Mouse (Mus musculus): ENCODE data around the gene Celf2. TPM values are rescaled to one million over a fixed set of nuclear protein-coding genes. Genes with fewer than 3 reads are reported as not detected.

Gene Celf2
- total RNA-seq, 4 experiments from 2014 or later: 18.8 to 36.3 (median 25.9) TPM

DNA sequence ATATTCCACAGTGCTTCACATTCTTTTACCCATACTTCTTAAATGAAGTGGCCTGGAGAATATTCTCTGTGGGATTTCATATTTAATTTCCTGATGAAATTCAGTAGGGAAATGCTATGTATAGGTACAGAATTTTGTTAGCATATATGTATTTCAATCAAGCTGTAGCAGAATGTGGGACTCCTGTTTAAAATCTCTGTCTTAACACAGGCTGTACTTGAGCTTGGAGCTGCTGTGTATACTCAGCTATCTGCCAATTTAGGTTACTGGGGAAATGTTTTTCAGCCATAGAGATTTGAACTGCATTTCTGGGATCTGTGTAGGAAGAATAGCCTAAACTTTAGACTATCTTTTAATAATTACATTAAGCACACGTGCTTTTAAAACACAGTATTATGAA lies 330.2 kb downstream of the Celf2 start:
- no peak for DNase-seq

DNA sequence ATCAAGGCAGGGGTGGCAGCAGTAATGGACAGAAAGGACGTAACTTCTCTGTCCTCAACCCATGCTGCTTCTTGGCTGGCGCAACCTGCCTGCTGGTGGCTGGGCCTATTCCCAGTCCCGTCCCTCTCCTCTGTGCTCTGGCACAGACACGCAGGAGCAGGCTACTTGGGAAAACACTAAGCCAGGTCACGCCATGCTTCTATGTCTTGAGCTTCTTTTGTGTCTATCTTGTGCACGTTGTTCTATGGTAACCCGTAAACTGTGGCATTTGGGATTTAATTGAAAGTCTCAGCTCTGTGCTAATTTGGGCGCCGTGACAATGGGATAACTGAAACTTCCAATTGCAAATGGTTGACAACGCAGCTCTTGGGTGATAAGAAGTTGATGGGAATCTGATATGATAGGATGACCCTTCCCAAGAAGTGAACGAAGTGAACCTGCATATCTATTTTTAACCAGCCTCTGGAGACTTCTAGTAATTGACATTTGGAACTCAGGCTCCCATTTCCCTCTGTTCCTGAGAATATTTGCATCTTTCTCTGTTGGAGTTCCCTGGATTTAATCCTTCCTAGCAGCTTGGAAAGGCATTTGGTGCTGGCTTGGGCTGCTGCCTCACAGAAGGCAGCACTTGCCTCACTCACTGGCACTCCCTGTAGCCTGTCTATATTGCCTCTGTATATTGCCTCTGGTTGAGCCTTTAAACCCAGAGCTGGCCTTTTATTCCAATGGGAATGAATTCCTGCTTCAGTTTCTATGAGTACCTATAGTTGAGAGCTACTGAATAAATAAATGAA lies 335.9 kb downstream of the Celf2 start:
- DNase-seq: no peak

- DNase-seq: no peak
These were observed 338.2 kb downstream of the Celf2 start for GRCm38 (mm10) chr2:7171087-7171696.

DNA sequence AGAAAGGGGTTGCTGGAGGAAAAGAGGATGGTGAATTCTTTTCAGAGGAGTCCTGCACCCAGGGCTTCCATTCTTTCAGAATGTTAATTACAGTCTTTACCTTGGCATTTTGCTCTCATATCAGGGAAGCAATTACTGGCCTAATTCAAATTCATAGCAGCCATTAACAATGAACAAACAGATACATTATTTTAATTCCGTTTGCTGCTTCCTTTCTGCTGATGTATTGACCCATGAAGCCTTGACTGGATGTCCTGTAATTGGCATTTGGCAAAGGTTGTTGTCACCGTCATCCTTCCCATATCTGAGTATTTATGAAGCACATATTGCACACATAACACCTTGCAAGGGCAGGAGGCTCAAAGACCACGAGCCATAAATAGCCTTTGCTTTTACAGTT lies 343.6 kb downstream of the Celf2 start:
- DNase-seq: no peak

DNA sequence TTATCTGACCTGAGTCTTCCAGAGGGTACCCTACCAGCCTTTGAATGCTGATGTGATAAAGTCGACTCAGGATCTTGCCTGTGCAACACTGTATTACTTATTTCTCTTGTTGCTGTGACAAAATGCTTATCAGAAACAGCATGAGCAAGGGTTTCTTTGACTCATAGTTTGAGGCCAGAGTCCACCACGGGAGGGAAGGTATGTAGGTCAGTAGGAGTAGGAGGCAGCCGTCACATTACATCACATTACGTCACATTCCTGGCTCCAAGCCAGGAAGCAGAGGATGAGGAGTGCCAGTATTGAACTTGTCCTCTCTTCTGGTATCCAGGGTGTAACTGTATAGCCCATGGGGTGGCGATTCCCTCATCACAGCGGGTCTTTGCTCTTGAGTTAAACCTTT lies 349.3 kb downstream of the Celf2 start:
- DNase-seq: peak; percentile 3

GRCm38 (mm10) chr2:7147303-7147702 lies 362.1 kb downstream of the Celf2 start:
- no peak for DNase-seq

DNA sequence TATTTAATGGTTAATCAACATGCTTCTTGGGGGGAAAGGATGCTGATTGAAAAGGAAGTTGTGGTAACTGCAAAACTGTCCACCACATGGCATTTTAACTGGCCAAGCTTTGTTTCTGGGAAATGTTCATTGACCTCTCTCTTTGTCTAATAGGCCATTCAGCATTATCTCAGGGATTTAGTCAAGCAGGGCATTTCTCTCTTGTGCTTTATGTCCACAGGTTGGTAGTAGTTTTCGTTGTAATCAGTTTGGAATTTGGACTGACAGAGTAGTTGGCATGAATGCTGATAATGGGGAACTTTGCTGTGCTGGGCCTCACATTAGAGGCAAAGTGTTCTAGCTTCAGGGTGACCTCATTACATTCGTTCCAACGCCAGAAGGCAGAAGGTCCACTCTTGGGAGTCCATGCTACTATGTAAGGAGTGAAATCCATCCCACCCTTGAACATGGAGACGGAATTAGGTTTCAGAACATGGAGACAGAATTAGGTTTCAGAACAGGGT lies 363.8 kb downstream of the Celf2 start:
- no peak for DNase-seq

DNA sequence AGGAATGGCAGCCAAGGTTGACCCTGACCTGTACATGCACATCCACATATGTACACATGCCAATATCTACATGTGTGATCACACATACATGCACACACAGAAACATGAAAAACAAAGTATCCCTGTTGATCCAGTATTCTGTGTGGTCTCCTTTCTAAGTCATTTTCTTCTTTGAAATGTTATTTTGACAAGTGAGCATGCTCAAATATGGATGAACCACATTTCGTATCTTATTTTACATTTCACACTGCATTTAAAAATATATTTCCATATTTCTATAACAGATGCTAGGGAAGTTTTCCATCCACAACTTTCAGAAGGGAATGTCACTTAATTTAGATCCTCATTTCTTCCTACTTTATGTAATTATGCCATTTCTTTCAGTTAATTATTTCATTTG lies 364.5 kb downstream of the Celf2 start:
- DNase-seq: no peak

GRCm38 (mm10) chr2:7123366-7123765 lies 386.0 kb downstream of the Celf2 start:
- no peak for DNase-seq

DNA sequence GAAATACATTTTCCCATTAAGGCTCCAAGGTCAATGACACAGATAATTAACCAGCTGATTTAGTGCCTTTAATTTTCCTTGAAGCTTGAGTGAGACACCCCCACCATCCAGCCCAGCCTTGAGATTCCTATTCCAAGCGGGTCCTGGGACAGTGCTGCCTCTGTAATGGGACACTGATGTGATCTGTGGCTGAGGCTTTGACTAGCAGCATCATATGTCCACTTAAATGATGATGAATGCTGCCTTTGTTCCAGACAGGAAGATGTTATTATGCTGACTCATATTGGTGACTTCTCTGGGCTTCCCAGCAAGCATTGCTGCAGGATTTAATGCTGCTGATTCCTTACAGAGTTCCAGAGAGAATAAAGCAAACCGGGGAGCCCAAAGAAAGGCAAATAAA lies 393.6 kb downstream of the Celf2 start:
- DNase-seq: no peak

- DNase-seq: no peak
These were observed 394.2 kb downstream of the Celf2 start for GRCm38 (mm10) chr2:7115161-7115560.

DNA sequence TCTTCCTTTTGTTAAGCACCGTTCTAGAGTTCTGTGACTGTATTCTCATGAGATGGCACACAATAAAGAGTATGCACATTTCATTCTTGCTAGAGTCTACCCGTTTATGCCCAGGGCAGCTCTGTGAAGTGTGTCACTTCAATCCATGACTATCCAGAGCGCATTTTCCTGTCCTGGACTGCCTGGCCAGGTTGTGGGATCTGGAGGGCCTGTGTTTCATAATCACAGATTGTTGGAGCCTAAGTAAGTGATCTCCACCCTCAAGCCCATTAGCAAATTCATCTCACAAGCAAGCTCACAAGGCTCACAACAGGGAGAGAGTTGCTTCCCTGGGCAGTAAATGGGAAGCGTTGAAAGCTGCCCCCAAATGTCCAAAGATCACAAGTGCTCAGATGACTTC lies 395.6 kb downstream of the Celf2 start:
- no peak for DNase-seq

DNA sequence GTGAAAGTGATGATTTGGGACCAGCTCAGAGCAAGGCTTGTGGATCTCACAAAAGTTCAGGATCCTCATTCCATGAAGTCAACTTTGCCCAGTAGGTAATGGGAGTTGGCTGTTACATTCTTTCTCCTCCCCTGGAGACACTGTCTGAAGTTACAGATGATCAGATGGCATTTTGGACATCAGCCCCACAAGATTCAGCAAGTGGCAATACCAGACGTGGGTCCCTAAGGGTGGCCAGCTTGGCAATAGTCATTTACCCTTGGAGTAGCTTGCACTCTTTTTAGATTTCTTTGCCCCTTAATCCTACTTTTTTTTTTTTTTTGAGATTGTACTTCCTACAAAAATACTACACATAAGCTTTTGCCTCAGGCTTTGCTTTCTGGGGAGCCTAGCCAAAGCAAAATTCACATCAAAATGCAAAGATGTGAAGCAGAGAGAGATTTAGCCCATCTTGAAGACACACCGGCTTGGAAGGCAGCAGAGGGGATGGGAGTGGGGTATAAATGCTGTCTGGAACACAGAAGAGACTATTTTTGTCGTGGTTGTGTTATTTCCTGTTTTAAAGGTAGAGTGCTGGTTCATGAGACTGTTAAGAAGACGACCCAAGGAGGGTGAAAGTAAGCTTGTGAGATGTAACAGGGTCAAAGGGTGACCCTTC lies 397.1 kb downstream of the Celf2 start:
- no peak for DNase-seq

DNA sequence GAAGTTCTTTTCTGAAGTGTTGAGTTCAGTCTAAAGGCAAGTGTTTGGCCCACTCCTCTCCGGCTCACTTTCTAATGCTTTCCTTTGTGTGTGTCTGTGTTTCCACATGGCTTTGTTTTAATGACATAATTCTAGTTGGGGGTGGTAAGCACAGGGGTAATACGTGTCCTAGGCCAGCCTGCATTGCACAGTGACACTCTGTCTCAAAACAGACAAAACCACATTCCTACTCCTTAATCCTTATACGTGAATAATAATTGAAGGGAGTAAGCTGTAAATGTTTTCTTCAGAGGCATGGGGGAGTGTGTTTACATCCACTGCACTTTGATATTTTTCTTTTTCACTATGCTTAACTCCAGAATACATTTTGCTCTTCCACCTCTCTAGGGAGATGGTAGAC lies 415.9 kb downstream of the Celf2 start:
- no peak for DNase-seq

GRCm38 (mm10) chr2:7092641-7093040 lies 416.7 kb downstream of the Celf2 start:
- DNase-seq: no peak

- no peak for DNase-seq
These were observed 418.9 kb downstream of the Celf2 start for GRCm38 (mm10) chr2:7090496-7090895.

DNA sequence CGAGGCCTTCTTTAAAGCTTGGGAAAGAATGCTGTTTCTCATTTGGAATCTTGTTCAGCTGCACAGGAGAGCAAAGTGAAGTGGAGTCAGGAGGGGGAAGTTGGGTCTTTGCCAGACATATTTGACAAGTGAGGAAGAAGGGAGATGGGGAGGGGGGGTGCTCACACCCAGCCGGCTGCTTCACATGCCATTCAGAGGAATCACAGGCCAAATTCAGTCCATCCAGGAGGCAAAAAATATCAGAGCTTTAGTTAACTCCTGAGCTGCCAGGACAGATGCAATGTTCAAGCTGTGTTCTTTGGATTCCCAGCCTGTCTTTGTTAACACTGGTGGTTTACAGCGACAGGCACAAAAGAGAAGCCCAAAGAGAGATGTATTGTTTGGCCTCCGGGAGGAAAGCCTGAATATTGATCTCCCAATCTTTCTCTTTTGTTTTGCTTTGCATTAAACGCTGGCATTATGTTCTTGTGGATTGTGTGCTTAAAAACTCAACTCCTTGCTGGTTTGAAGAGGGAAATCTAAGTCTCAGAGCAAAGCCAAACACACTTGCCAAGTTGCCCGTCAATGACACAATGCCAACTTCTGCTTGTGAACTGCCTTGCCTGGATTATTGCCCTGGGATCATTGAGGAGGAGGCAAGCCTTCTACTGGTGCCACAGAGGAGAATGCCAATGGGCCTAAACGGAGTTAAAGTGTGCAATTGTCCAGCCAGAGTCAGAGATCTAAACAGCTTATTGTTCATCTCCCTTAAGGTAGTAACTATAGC lies 420.1 kb downstream of the Celf2 start:
- peak; percentile 4 for DNase-seq

DNA sequence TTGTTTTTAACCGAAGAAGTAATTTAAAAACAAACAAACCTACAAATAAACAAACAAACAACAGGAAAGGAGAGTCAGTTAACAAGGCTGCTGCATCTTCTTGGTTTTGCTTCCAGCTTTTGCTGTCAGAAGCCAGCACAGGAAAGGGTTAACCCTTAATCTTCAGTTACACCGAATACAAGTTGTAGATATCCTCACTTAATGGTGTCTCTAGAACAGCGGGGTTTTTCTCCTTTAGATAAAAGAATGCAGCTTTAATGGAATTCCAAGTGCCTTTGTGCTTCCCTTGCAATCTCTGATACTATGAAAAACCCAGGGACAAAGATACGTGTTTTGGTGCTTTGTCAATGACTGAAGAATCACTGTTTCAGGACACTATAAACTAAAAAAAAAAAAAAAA lies 420.8 kb downstream of the Celf2 start:
- no peak for DNase-seq

DNA sequence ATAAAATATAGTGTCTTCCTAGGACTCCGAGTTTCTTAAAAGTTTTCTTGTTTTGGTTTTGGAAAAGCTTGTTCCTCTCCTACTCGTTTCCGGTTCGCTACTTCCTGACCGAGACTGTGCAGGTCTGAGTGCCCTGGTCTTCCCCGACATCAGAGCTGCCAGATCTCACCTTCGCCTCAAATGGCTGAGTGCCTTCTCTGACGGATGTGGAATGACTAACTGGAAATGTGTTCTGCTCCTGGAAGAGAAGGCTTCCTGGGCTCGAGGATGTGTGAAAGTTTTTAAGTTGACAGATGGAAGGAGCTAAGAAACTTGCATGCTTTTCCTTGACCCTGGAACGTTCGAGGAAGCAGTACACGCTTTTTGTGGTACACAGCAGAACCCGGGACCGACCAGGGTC lies 421.9 kb downstream of the Celf2 start:
- DNase-seq: no peak

DNA sequence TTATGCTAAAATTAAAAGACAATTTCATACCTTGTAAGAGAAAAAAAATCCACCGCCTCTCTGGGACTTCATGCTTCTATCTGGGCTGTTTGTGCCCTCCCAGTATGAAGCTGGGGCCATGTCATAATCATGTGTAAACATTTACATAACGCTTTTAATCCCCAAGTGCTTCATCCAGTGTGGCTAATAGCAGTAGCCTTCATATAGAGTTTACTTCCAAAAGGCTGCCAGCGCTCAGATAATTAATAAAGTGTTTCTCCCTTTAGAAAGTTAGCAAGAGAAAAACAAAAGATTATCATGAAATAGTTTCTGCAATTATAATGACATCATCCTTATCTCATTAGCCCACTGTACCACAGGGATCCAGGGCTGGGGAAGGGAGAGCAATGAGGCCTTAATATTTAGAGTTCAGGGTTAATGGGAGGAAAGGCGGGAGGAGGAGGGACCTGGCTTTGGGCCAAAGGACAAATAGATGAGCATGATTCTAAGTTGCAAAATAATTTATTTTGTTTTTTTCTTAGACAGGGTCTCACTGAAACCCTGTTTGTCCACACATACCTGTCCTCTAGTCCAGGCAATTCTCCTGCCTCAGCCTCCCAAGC lies 425.8 kb downstream of the Celf2 start:
- peak; percentile 26 for DNase-seq

DNA sequence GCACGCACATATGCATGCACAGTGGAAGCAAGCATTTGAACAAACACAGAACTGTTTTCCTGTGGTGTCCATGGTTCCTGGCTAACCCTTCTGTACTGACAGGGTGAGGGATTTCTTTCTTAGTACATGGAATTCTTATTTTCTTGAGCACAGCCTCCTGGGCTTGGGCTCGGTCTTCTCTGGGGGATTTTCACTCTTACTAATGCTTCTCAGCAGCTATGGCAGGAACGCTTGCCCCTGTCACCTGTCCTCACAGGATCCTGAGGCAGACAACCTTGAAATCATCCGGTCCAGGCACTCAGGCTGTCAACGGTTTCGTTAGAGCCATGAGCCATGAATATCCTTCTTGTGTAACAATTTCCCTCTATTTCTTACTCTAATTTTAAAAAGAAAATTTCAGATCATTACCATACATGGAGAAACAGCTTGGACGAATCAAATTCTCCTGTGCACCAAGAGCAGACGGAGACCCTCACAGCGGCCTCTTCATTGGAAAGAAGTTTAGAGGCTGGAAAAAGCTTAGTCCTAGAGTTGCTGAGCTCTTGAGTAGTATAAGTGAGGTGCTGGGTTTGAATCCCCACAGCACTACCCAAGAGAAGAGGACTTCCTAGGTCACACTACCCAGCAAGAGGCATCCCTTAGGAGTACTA lies 426.9 kb downstream of the Celf2 start:
- DNase-seq: no peak

All from adrenal gland, adult 8-10 months (tissue).